Comparison of ENCODE assay signal across 9 mouse cellular contexts in genomic region chr6:4397695-4398598, GRCm38 (mm10).
DNase-seq lines count a peak whose midpoint lies in the region; ATAC-seq lines count a peak whose summit lies in the region.
"Had no signal": no experiment of that assay in that cellular context is flagged by ENCODE, and none has a peak within 500 bp of the region (broad histone marks: within the 10 kb centered on the region; RNA-seq: fewer than 3 reads in every experiment).

No protein-coding gene starts in this region.

- ATAC-seq in heart, embryonic 11.5 days (replicated peaks; ENCODE audit: insufficient number of reproducible peaks, low FRiP score, low TSS enrichment): no peak
- peak; percentile 63; the same call in 1 of the 2 replicates for ATAC-seq in forebrain, embryonic 16.5 days
- ATAC-seq in erythroblast, adult 5-6 weeks (replicated peaks; ENCODE audit: low FRiP score, poor library complexity, severe bottlenecking): no peak

- H3K27ac ChIP-seq in heart, embryonic 11.5 days (ENCODE audit: low read depth, low read length): no peak overlapping the region
- no peak overlapping the region for H3K27ac ChIP-seq in forebrain, embryonic 16.5 days (ENCODE audit: low read length)
- H3K27ac ChIP-seq: embryonic facial prominence, embryonic 12.5 days had no signal

- 0 out of 2 replicates have a peak overlapping the region, but pooled peaks have one; percentile 3 for H3K4me3 ChIP-seq in heart, embryonic 11.5 days (ENCODE audit: low read depth, low read length)
- H3K4me3 ChIP-seq in forebrain, embryonic 16.5 days (replicated peaks; ENCODE audit: low read length): no peak overlapping the region
- H3K4me3 ChIP-seq: embryonic facial prominence, embryonic 12.5 days had no signal

- no peak overlapping the region for H3K9ac ChIP-seq in heart, embryonic 11.5 days (ENCODE audit: low read depth, low read length)
- H3K9ac ChIP-seq in forebrain, embryonic 16.5 days (replicated peaks; ENCODE audit: low read depth, low read length): no peak overlapping the region
- H3K9ac ChIP-seq: embryonic facial prominence, embryonic 12.5 days had no signal

- H3K9me3 ChIP-seq in heart, embryonic 11.5 days (replicated peaks; ENCODE audit: control insufficient read depth, low read length): no peaks in the 10 kb centered on the region
- H3K9me3 ChIP-seq in forebrain, embryonic 16.5 days (ENCODE audit: control insufficient read depth, low read length): no peaks in the 10 kb centered on the region
- H3K9me3 ChIP-seq: embryonic facial prominence, embryonic 12.5 days had no signal

- H3K4me1 ChIP-seq in heart, embryonic 11.5 days (ENCODE audit: control insufficient read depth, insufficient read depth, low read length): peaks cover 5% of the 10 kb centered on the region; the same call in 1 of the 2 replicates
- peaks cover 2% of the 10 kb centered on the region; the same call in 1 of the 2 replicates for H3K4me1 ChIP-seq in forebrain, embryonic 16.5 days (replicated peaks; ENCODE audit: control insufficient read depth, insufficient read depth, low read length)
- H3K4me1 ChIP-seq: embryonic facial prominence, embryonic 12.5 days had no signal

- WGBS in heart, embryonic 11.5 days (ENCODE audit: insufficient replicate concordance): 52% methylated on average over 16 of the region's 16 CpGs
- 48% methylated on average over 16 of the region's 16 CpGs for WGBS in forebrain, embryonic 16.5 days

- no peak for DNase-seq in heart, postnatal 14 days
- peak; percentile 47 to 48 for DNase-seq in layer of hippocampus, postnatal 36 days
- DNase-seq in right cerebral cortex, adult 18-20 months: peak; percentile 70
- no peak for DNase-seq in cerebellum, postnatal 25 days
- no peak for DNase-seq in kidney, adult 8-10 months

- no peaks in the 10 kb centered on the region for H3K27me3 ChIP-seq in heart, embryonic 11.5 days (ENCODE audit: control insufficient read depth, insufficient read depth, low read length)
- H3K27me3 ChIP-seq in forebrain, embryonic 16.5 days (replicated peaks; ENCODE audit: control insufficient read depth, insufficient read depth, low read length): no peaks in the 10 kb centered on the region
- H3K27me3 ChIP-seq: embryonic facial prominence, embryonic 12.5 days had no signal

- H3K4me2 ChIP-seq in heart, embryonic 11.5 days: peak overlapping the region; percentile 49
- no peak overlapping the region for H3K4me2 ChIP-seq in forebrain, embryonic 16.5 days (ENCODE audit: low read length)
- H3K4me2 ChIP-seq: embryonic facial prominence, embryonic 12.5 days had no signal

- H3K36me3 ChIP-seq in heart, embryonic 11.5 days (ENCODE audit: control insufficient read depth, insufficient read depth, low read length): no peaks in the 10 kb centered on the region
- no peaks in the 10 kb centered on the region for H3K36me3 ChIP-seq in forebrain, embryonic 16.5 days (ENCODE audit: control insufficient read depth, insufficient read depth)
- H3K36me3 ChIP-seq: embryonic facial prominence, embryonic 12.5 days had no signal

- intact Hi-C loops in heart, postnatal 14 days (cut with DNase I): no loop called here

Comparison
In these comparisons a context has a peak if more than half of its experiments do, and no peak if none do; other contexts are left out.
1. DNase-seq: peak in layer of hippocampus, postnatal 36 days (2 of 2) and right cerebral cortex, adult 18-20 months (single experiment); none in heart, postnatal 14 days (0 of 2), cerebellum, postnatal 25 days (0 of 2) and kidney, adult 8-10 months (0 of 2).